In genomic region chr11:20452901-20453300, GRCm38 (mm10) we compare ENCODE assay signal across 26 mouse cellular contexts.
DNase-seq lines count a peak whose midpoint lies in the region; ATAC-seq and TF ChIP-seq lines count a peak whose summit lies in the region.
"Had no signal": no experiment of that assay in that cellular context is flagged by ENCODE, and none has a peak within 500 bp of the region (broad histone marks: within the 10 kb centered on the region; RNA-seq: fewer than 3 reads in every experiment).

No protein-coding gene starts in this region.

- TF ChIP-seq CTCF in liver, adult 2 months (IDR thresholded peaks at IDR 0.05; ENCODE audit: low read depth, low read length), result no peak

- ATAC-seq in liver, embryonic 11.5 days (replicated peaks; ENCODE audit: low FRiP score), result no peak
- peak; percentile 23; the same call in 1 of the 2 replicates for ATAC-seq in kidney, embryonic 15.5 days (replicated peaks; ENCODE audit: low FRiP score)
- ATAC-seq: inflammation-experienced regulatory T-cells, adult 6 months; midbrain, embryonic 16.5 days had no signal

- H3K79me2 ChIP-seq in liver, adult 2 months (ENCODE audit: control insufficient read depth, insufficient read depth, low read length), result no peaks in the 10 kb centered on the region; the same call in 1 of the 2 replicates

- H3K27me3 ChIP-seq in liver, adult 2 months (ENCODE audit: control insufficient read depth, insufficient read depth, low read length), result no peaks in the 10 kb centered on the region
- peaks cover 11% of the 10 kb centered on the region; the same call in 1 of the 2 replicates for H3K27me3 ChIP-seq in liver, embryonic 11.5 days (replicated peaks; ENCODE audit: control insufficient read depth, insufficient read depth, low read length)
- H3K27me3 ChIP-seq in kidney, embryonic 15.5 days, result no peaks in the 10 kb centered on the region
- H3K27me3 ChIP-seq: hindbrain, embryonic 15.5 days; neural tube, embryonic 13.5 days had no signal

- peak; percentile 93 for DNase-seq in liver, adult 2 months (ENCODE audit: extremely low read depth, low read depth, low spot score)
- no peak for DNase-seq in liver, embryonic 11.5 days (ENCODE audit: low spot score)
- peak; percentile 72 for DNase-seq in kidney, adult 18-20 months
- DNase-seq in kidney, postnatal 36 days, result peak; percentile 57 to 80
- no peak for DNase-seq in gastrocnemius, postnatal 36 days
- DNase-seq in neural tube, embryonic 10.5 days (ENCODE audit: extremely low spot score, low spot score), result no peak
- no peak for DNase-seq in heart, adult 11 months
- DNase-seq: adrenal gland, postnatal 25 days; cerebellum, adult 18-20 months; gastrocnemius, postnatal 14 days; heart, adult 2 months; heart, postnatal 4 days; lung, postnatal 36 days; thymus, postnatal 14 days had no signal

- WGBS in liver, adult 2 months, result 30% methylated on average over 4 of the region's 4 CpGs
- WGBS in liver, embryonic 11.5 days, result 63% methylated on average over 4 of the region's 4 CpGs
- whole genome bisulfite sequencing in kidney, embryonic 15.5 days, result 68% methylated on average over 4 of the region's 4 CpGs

- peaks cover under 1% of the 10 kb centered on the region; the same call in 1 of the 2 replicates for H3K9me3 ChIP-seq in liver, embryonic 11.5 days (ENCODE audit: control insufficient read depth, low read length)
- no peaks in the 10 kb centered on the region for H3K9me3 ChIP-seq in kidney, embryonic 15.5 days (replicated peaks)
- H3K9me3 ChIP-seq: embryonic facial prominence, embryonic 10.5 days; embryonic facial prominence, embryonic 15.5 days; forebrain, embryonic 12.5 days; hindbrain, embryonic 15.5 days; limb, embryonic 13.5 days; neural tube, embryonic 13.5 days had no signal

- peak overlapping the region; percentile 42 for H3K4me3 ChIP-seq in liver, adult 2 months (ENCODE audit: insufficient read depth, low read depth, low read length)
- H3K4me3 ChIP-seq in liver, embryonic 11.5 days (ENCODE audit: low read depth, low read length), result no peak overlapping the region
- no peak overlapping the region for H3K4me3 ChIP-seq in kidney, embryonic 15.5 days (replicated peaks)
- H3K4me3 ChIP-seq: embryonic facial prominence, embryonic 10.5 days; embryonic facial prominence, embryonic 15.5 days; forebrain, embryonic 12.5 days; heart, adult 2 months; heart, embryonic 12.5 days; hindbrain, embryonic 15.5 days; limb, embryonic 13.5 days; myocyte; neural tube, embryonic 13.5 days had no signal

- no peak for TF ChIP-seq POLR2A in liver, adult 2 months (IDR thresholded peaks at IDR 0.05; ENCODE audit: extremely low read depth, insufficient read depth, low read length)

- H3K4me2 ChIP-seq in liver, embryonic 11.5 days, result no peak overlapping the region
- H3K4me2 ChIP-seq in kidney, embryonic 15.5 days, result peak overlapping the region; percentile 22; the same call in 1 of the 2 replicates
- H3K4me2 ChIP-seq: embryonic facial prominence, embryonic 15.5 days; forebrain, embryonic 12.5 days; heart, embryonic 12.5 days; hindbrain, embryonic 15.5 days; limb, embryonic 13.5 days; midbrain, embryonic 11.5 days; neural tube, embryonic 13.5 days had no signal

- intact Hi-C loops in gastrocnemius, postnatal 36 days (cut with DNase I), result loop anchor here (5.0 to 10.0 kb wide), 2 partner anchors 289 to 462 kb away; partner anchors contain the start of gene Aftph

- H3K27ac ChIP-seq in liver, adult 2 months (replicated peaks; ENCODE audit: insufficient read depth, low read depth, low read length), result peak overlapping the region; percentile 87
- no peak overlapping the region for H3K27ac ChIP-seq in liver, embryonic 11.5 days (ENCODE audit: low read depth, low read length)
- H3K27ac ChIP-seq in kidney, embryonic 15.5 days, result peak overlapping the region; percentile 75
- H3K27ac ChIP-seq: embryonic facial prominence, embryonic 10.5 days; embryonic facial prominence, embryonic 15.5 days; forebrain, embryonic 12.5 days; heart, adult 2 months; hindbrain, embryonic 15.5 days; limb, embryonic 13.5 days; neural tube, embryonic 13.5 days had no signal

- H3K9ac ChIP-seq in liver, adult 2 months (ENCODE audit: low read depth, low read length), result peak overlapping the region; percentile 70
- no peak overlapping the region for H3K9ac ChIP-seq in liver, embryonic 11.5 days (ENCODE audit: low read depth, low read length)
- no peak overlapping the region for H3K9ac ChIP-seq in kidney, embryonic 15.5 days
- H3K9ac ChIP-seq: embryonic facial prominence, embryonic 15.5 days; forebrain, embryonic 12.5 days; heart, embryonic 12.5 days; hindbrain, embryonic 15.5 days; limb, embryonic 13.5 days; neural tube, embryonic 13.5 days had no signal

- no peaks in the 10 kb centered on the region for H3K36me3 ChIP-seq in liver, adult 2 months (ENCODE audit: control insufficient read depth, insufficient read depth, low read length)
- H3K36me3 ChIP-seq in liver, embryonic 11.5 days (ENCODE audit: control insufficient read depth, insufficient read depth, low read length), result no peaks in the 10 kb centered on the region
- H3K36me3 ChIP-seq in kidney, embryonic 15.5 days, result no peaks in the 10 kb centered on the region
- H3K36me3 ChIP-seq: embryonic facial prominence, embryonic 10.5 days; embryonic facial prominence, embryonic 15.5 days; forebrain, embryonic 12.5 days; heart, embryonic 12.5 days; hindbrain, embryonic 15.5 days; limb, embryonic 13.5 days; neural tube, embryonic 13.5 days had no signal

- peaks cover 13% of the 10 kb centered on the region for H3K4me1 ChIP-seq in liver, adult 2 months (ENCODE audit: control insufficient read depth, insufficient read depth, low read length)
- H3K4me1 ChIP-seq in liver, embryonic 11.5 days (replicated peaks; ENCODE audit: control insufficient read depth, insufficient read depth, low read length), result no peaks in the 10 kb centered on the region; the same call in 1 of the 2 replicates
- peaks cover 27% of the 10 kb centered on the region for H3K4me1 ChIP-seq in kidney, embryonic 15.5 days

Comparison
In these comparisons a context has a peak if more than half of its experiments do, and no peak if none do; other contexts are left out.
1. DNase-seq: peak in liver, adult 2 months (single experiment), kidney, adult 18-20 months (single experiment) and kidney, postnatal 36 days (2 of 2); none in liver, embryonic 11.5 days (single experiment), gastrocnemius, postnatal 36 days (0 of 2), neural tube, embryonic 10.5 days (single experiment) and heart, adult 11 months (single experiment).